21 mouse cellular contexts compared by ENCODE assay signal in the genomic region with DNA sequence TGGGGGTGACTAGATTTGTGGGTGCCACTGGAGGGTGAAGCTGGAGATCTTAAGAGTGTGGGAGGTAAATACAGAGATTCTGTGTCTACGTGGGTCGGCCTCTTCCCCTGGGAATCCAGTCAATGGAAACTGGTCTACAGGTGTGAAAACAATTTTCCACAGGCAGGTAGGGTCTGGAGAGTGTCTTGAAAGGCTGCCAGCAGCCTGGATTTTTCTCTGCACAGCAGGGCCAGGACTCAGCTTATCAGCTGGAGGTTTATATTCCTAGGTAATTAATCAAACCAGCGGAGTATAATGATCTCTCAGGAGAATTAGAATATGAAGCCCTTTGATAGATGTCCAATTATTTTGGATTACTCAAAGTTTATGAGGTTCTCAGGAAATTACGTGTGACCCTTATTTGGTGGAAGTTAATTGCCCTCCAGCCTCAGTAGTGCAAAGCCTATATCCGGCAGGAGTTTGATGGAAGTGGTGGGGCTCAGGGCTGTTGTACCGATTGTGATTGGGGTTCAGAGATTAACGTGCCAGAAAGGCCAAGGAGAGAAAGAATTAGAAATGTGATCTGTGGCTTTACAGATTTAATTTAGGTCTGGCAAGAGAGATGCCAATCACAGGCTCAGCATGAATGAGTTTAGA.
DNase-seq lines count a peak whose midpoint lies in the region; ATAC-seq and TF ChIP-seq lines count a peak whose summit lies in the region.
"Had no signal": no experiment of that assay in that cellular context is flagged by ENCODE, and none has a peak within 500 bp of the region (broad histone marks: within the 10 kb centered on the region; RNA-seq: fewer than 3 reads in every experiment).

No protein-coding gene starts in this region.

- no peaks in the 10 kb centered on the region for H3K4me1 ChIP-seq in hindbrain, postnatal 0 days (ENCODE audit: insufficient read depth, low read length)
- H3K4me1 ChIP-seq in hindbrain, embryonic 10.5 days (replicated peaks): peaks cover 24% of the 10 kb centered on the region
- H3K4me1 ChIP-seq in midbrain, embryonic 14.5 days (ENCODE audit: control insufficient read depth, insufficient read depth, low read length): peaks cover 3% of the 10 kb centered on the region; the same call in 1 of the 2 replicates
- H3K4me1 ChIP-seq in midbrain, embryonic 15.5 days: no peaks in the 10 kb centered on the region
- H3K4me1 ChIP-seq in limb, embryonic 13.5 days: peaks cover 30% of the 10 kb centered on the region
- H3K4me1 ChIP-seq: heart, embryonic 15.5 days; liver, embryonic 15.5 days had no signal

- TF ChIP-seq CTCF in hindbrain, postnatal 0 days (IDR thresholded peaks at IDR 0.05; ENCODE audit: low read depth): no peak

- DNase-seq in embryo, embryonic 10.5 days (ENCODE audit: low spot score): peak; percentile 31
- DNase-seq in embryo, embryonic 10 days (ENCODE audit: low spot score): no peak
- DNase-seq in hindbrain, postnatal 0 days (ENCODE audit: low spot score): peak; percentile 52
- DNase-seq in hindbrain, embryonic 10.5 days (ENCODE audit: low spot score): no peak
- DNase-seq in midbrain, embryonic 14.5 days: peak; percentile 34
- no peak for DNase-seq in cerebellum, adult 18-20 months
- DNase-seq: adrenal gland, adult 2 months; cerebellum, adult 9-10 months; gastrocnemius, postnatal 14 days; heart, adult 2 months; kidney, adult 2 months; layer of hippocampus, adult 9-11 months; right cerebral cortex, postnatal 4 days had no signal

- no peaks in the 10 kb centered on the region for H3K36me3 ChIP-seq in hindbrain, postnatal 0 days (ENCODE audit: insufficient read depth, low read length)
- H3K36me3 ChIP-seq in hindbrain, embryonic 10.5 days: no peaks in the 10 kb centered on the region
- no peaks in the 10 kb centered on the region for H3K36me3 ChIP-seq in midbrain, embryonic 14.5 days (ENCODE audit: control insufficient read depth, insufficient read depth, low read length)
- no peaks in the 10 kb centered on the region for H3K36me3 ChIP-seq in midbrain, embryonic 15.5 days (replicated peaks)
- H3K36me3 ChIP-seq in limb, embryonic 13.5 days: no peaks in the 10 kb centered on the region
- H3K36me3 ChIP-seq: heart, embryonic 15.5 days; limb, embryonic 15.5 days; liver, embryonic 15.5 days; midbrain, embryonic 12.5 days had no signal

- H3K9ac ChIP-seq in hindbrain, postnatal 0 days (replicated peaks; ENCODE audit: low read length): no peak overlapping the region
- H3K9ac ChIP-seq in midbrain, embryonic 14.5 days (replicated peaks; ENCODE audit: low read length): no peak overlapping the region
- no peak overlapping the region for H3K9ac ChIP-seq in midbrain, embryonic 15.5 days
- H3K9ac ChIP-seq in limb, embryonic 13.5 days: no peak overlapping the region
- H3K9ac ChIP-seq: heart, embryonic 15.5 days; limb, embryonic 15.5 days; liver, embryonic 15.5 days; midbrain, embryonic 12.5 days had no signal

- H3K9me3 ChIP-seq in hindbrain, postnatal 0 days (ENCODE audit: low read length): no peaks in the 10 kb centered on the region
- H3K9me3 ChIP-seq in hindbrain, embryonic 10.5 days: no peaks in the 10 kb centered on the region
- no peaks in the 10 kb centered on the region for H3K9me3 ChIP-seq in midbrain, embryonic 14.5 days (ENCODE audit: control insufficient read depth, low read length)
- no peaks in the 10 kb centered on the region for H3K9me3 ChIP-seq in midbrain, embryonic 15.5 days
- H3K9me3 ChIP-seq in limb, embryonic 13.5 days: no peaks in the 10 kb centered on the region
- H3K9me3 ChIP-seq: heart, embryonic 15.5 days; limb, embryonic 15.5 days; liver, embryonic 15.5 days; midbrain, embryonic 12.5 days had no signal

- H3K4me3 ChIP-seq in hindbrain, postnatal 0 days (ENCODE audit: low read length): no peak overlapping the region
- no peak overlapping the region for H3K4me3 ChIP-seq in hindbrain, embryonic 10.5 days
- H3K4me3 ChIP-seq in midbrain, embryonic 14.5 days (replicated peaks; ENCODE audit: low read depth, low read length): no peak overlapping the region
- H3K4me3 ChIP-seq in midbrain, embryonic 15.5 days: no peak overlapping the region
- H3K4me3 ChIP-seq in limb, embryonic 13.5 days: no peak overlapping the region
- H3K4me3 ChIP-seq: erythroblast, embryonic 14.5 days; heart, adult 2 months; heart, embryonic 15.5 days; left cerebral cortex, adult 2 months; limb, embryonic 15.5 days; liver, embryonic 15.5 days; midbrain, embryonic 12.5 days had no signal

- no peak overlapping the region for H3K27ac ChIP-seq in hindbrain, postnatal 0 days
- no peak overlapping the region for H3K27ac ChIP-seq in hindbrain, embryonic 10.5 days
- no peak overlapping the region for H3K27ac ChIP-seq in midbrain, embryonic 14.5 days (replicated peaks; ENCODE audit: low read depth, low read length)
- H3K27ac ChIP-seq in midbrain, embryonic 15.5 days: no peak overlapping the region
- peak overlapping the region; percentile 11; the same call in 1 of the 2 replicates for H3K27ac ChIP-seq in limb, embryonic 13.5 days
- H3K27ac ChIP-seq: heart, adult 2 months; heart, embryonic 15.5 days; left cerebral cortex, adult 2 months; limb, embryonic 15.5 days; liver, embryonic 15.5 days; midbrain, embryonic 12.5 days had no signal

- no peaks in the 10 kb centered on the region for H3K27me3 ChIP-seq in hindbrain, postnatal 0 days (ENCODE audit: insufficient read depth, low read length)
- H3K27me3 ChIP-seq in hindbrain, embryonic 10.5 days (ENCODE audit: insufficient read depth, poor library complexity, severe bottlenecking): no peaks in the 10 kb centered on the region
- no peaks in the 10 kb centered on the region for H3K27me3 ChIP-seq in midbrain, embryonic 14.5 days (ENCODE audit: control insufficient read depth, insufficient read depth, low read length)
- no peaks in the 10 kb centered on the region for H3K27me3 ChIP-seq in midbrain, embryonic 15.5 days (replicated peaks)
- no peaks in the 10 kb centered on the region for H3K27me3 ChIP-seq in limb, embryonic 13.5 days
- H3K27me3 ChIP-seq: heart, embryonic 15.5 days; limb, embryonic 15.5 days; liver, embryonic 15.5 days; midbrain, embryonic 12.5 days had no signal

- H3K4me2 ChIP-seq in hindbrain, postnatal 0 days (ENCODE audit: low read depth, low read length): no peak overlapping the region
- H3K4me2 ChIP-seq in midbrain, embryonic 14.5 days (ENCODE audit: low read length): no peak overlapping the region
- no peak overlapping the region for H3K4me2 ChIP-seq in midbrain, embryonic 15.5 days
- no peak overlapping the region for H3K4me2 ChIP-seq in limb, embryonic 13.5 days (replicated peaks)
- H3K4me2 ChIP-seq: heart, embryonic 15.5 days; limb, embryonic 15.5 days; liver, embryonic 15.5 days; midbrain, embryonic 12.5 days had no signal

- 50% methylated on average over 7 of the region's 7 CpGs for WGBS in hindbrain, postnatal 0 days
- 68% methylated on average over 7 of the region's 7 CpGs for WGBS in hindbrain, embryonic 10.5 days
- 37% methylated on average over 7 of the region's 7 CpGs for WGBS in midbrain, embryonic 14.5 days
- WGBS in midbrain, embryonic 15.5 days: 36% methylated on average over 7 of the region's 7 CpGs
- WGBS in limb, embryonic 13.5 days: 14% methylated on average over 7 of the region's 7 CpGs

- ATAC-seq in hindbrain, postnatal 0 days: no peak
- no peak for ATAC-seq in midbrain, embryonic 14.5 days (ENCODE audit: low FRiP score, low TSS enrichment)
- no peak for ATAC-seq in midbrain, embryonic 15.5 days (replicated peaks)
- peak; percentile 78; the same call in 1 of the 2 replicates for ATAC-seq in limb, embryonic 13.5 days (ENCODE audit: low FRiP score, low read depth)

Comparison
In these comparisons a context has a peak if more than half of its experiments do, and no peak if none do; other contexts are left out.
1. DNase-seq: peak in embryo, embryonic 10.5 days (single experiment), hindbrain, postnatal 0 days (single experiment) and midbrain, embryonic 14.5 days (single experiment); none in embryo, embryonic 10 days (single experiment), hindbrain, embryonic 10.5 days (single experiment) and cerebellum, adult 18-20 months (0 of 2).